Mouse (Mus musculus) heart, embryonic 15.5 days (tissue): ENCODE measurements around the gene Gm29554. TPM values are rescaled to one million over a fixed set of nuclear protein-coding genes. Genes with fewer than 3 reads are reported as not detected.
"Not testable (repeated sequence)": the region's sequence is repeated elsewhere in the genome, so short reads cannot be mapped to it uniquely, and the experiment has no call there.

ENCODE experiments used
- ATAC-seq: fragments of 200-750 bp; cut with Nextera tagmentation; replicated peaks from 2 replicates; pipeline ENCODE4 v1.8.0; 2017; ENCODE audit warnings: low read depth, moderate TSS enrichment; ENCODE audit not compliant: insufficient number of reproducible peaks, insufficient read depth, low FRiP score
- H3K27ac ChIP-seq: fragments of 300-500 bp; sonication (generic); 2 replicates; pipeline ENCODE4 v1.5.1; 2015; ENCODE audit warnings: mild to moderate bottlenecking, inconsistent platforms
- H3K27me3 ChIP-seq: fragments of 300-500 bp; sonication (generic); 2 replicates; pipeline ENCODE4 v1.6.1; 2015; ENCODE audit warnings: inconsistent platforms
- H3K36me3 ChIP-seq: fragments of 300-500 bp; sonication (generic); 2 replicates; pipeline ENCODE4 v1.6.1; 2015; ENCODE audit warnings: mild to moderate bottlenecking, inconsistent platforms
- H3K4me1 ChIP-seq: fragments of 300-500 bp; sonication (generic); replicated peaks from 2 replicates; pipeline ENCODE4 v1.6.1; 2015; ENCODE audit warnings: inconsistent platforms
- H3K4me2 ChIP-seq: fragments of 300-500 bp; sonication (generic); 2 replicates; pipeline ENCODE4 v1.6.1; 2015; ENCODE audit warnings: inconsistent platforms, mild to moderate bottlenecking, moderate library complexity
- H3K4me3 ChIP-seq: fragments of 300-500 bp; sonication (generic); 2 replicates; pipeline ENCODE4 v1.5.1; 2015; ENCODE audit warnings: mild to moderate bottlenecking, inconsistent platforms
- H3K9ac ChIP-seq: fragments of 300-500 bp; sonication (generic); 2 replicates; pipeline ENCODE4 v1.6.1; 2015; ENCODE audit warnings: mild to moderate bottlenecking, inconsistent platforms
- H3K9me3 ChIP-seq: fragments of 300-500 bp; sonication (generic); replicated peaks from 2 replicates; pipeline ENCODE4 v1.6.1; 2016; ENCODE audit warnings: inconsistent platforms
- WGBS: fragments of 180-500 bp; shearing (Covaris S2); methylation state at CpG from one replicate; pipeline ENCODE4 v1.1.7; 2015; ENCODE audit warnings: mixed read lengths; 5-methylcytosine and 5-hydroxymethylcytosine counted together
- polyA plus RNA-seq: library from polyadenylated mRNA; unstranded; fragments of >200 nt; fragmentation: Nextera tagmentation; extraction: Ambion mirVana; gene quantifications from 2 replicates; pipeline ENCODE4 v1.2.1, GENCODE M21; 2015

Gene Gm29554
- polyA plus RNA-seq: not detected in 2 replicates

DNA sequence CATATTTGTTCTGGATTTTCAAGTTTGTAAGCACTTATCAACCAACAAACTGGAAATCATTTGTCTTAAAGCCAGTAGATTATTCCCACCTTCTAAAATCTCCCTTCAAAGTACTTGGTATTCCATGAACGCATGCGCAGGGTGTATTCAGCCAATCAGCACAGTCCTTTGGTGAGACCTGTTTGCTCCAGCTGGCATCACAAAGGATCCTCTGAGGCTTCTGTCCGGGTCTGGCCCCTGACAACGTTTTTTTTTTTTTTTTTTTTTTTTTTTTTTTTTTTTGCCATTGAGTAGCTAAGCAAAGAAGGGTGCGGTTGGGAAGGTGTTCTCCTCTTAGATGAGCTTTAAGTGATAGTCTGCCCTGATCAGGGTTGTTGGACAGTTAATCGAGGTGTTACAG, at the start of gene Gm29554:
Gene Gm29554, plus strand, starts transcription at position 301 of the 400 bp plus-strand sequence.
- no CpG with 5 or more reads among the region's 6 CpGs for WGBS

More for the DNA sequence above, at the start of gene Gm29554:
- H3K9me3 ChIP-seq, H3K9ac ChIP-seq, H3K27me3 ChIP-seq, H3K4me1 ChIP-seq, H3K4me2 ChIP-seq, H3K4me3 ChIP-seq, H3K27ac ChIP-seq, H3K36me3 ChIP-seq, ATAC-seq: not testable (repeated sequence)

Other genes starting within 250 kb of the Gm29554 start
- gene Gm20812, start 108.0 kb downstream of the Gm29554 start, polyA plus RNA-seq: not detected in 2 replicates